Mouse (Mus musculus) liver, embryonic 14.5 days (tissue): ENCODE results near the gene Pip4p1.
"Not testable (repeated sequence)": the region's sequence is repeated elsewhere in the genome, so short reads cannot be mapped to it uniquely, and the experiment has no call there.

Experiments
- CTCF ChIP-seq: IDR thresholded peaks from 2 replicates; pipeline ENCODE4 v1.5.1; 2016; ENCODE audit warnings: antibody characterized with exemption, low read depth, control low read depth
- EP300 ChIP-seq: IDR thresholded peaks from 2 replicates; pipeline ENCODE4 v1.6.1; 2016; ENCODE audit warnings: antibody characterized with exemption, low read depth

GRCm38 (mm10) chr14:50945526-50945925, 14.9 kb upstream of the Pip4p1 start:
- TF ChIP-seq CTCF, EP300: not testable (repeated sequence)
